Comparison of ENCODE assay signal across 8 mouse cellular contexts in the genomic region with DNA sequence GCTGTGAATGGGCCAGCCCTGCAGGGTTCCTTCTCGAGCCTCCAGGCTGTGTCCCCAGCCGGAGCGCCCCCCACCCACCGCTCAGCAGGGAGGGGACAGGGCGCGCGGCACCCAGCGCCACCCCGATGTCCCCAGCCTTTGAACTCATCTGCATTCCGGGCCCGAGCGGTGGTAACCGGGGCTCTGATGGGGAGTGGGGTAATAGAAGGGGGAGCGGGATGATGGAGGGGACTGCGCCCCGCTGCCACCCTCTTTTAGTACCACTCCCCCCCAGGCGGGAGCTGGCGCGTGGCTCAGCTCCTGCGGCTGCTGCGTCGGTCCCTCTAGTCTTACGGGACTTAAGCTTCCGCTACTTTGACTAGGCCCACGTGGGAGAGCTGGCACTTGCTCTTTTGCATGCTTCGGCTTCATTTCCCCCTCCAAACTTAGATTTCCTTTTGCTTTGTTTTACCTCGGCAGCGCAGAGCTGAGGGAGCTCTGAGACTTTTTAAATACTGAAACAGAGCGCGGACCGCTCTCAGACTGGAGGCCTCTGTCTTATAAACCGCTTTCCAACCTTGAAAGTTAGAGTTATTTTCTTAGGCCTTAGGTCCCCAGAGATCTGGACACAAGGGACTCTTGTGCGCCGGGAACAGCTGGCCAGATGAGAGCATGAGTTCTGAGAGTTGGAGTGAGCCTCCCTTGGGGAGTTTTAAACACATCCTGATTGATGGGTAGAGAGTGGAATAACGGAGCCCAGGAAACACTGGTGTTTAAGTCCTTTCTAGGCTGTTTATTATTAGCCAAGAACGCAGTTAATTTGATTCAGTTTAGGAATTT. TPM values are rescaled to one million over a fixed set of nuclear protein-coding genes. Genes with fewer than 3 reads are reported as not detected.
DNase-seq lines count a peak whose midpoint lies in the region; ATAC-seq and TF ChIP-seq lines count a peak whose summit lies in the region.

No protein-coding gene starts in this region.

- H3K9ac ChIP-seq in forebrain, postnatal 0 days: peak overlapping the region; percentile 76
- H3K9ac ChIP-seq in hindbrain, embryonic 13.5 days: peak overlapping the region; percentile 89
- H3K9ac ChIP-seq in limb, embryonic 12.5 days (replicated peaks): peak overlapping the region; percentile 83
- H3K9ac ChIP-seq in midbrain, embryonic 11.5 days (ENCODE audit: low read length): peak overlapping the region; percentile 90

- H3K4me3 ChIP-seq in layer of hippocampus, adult 2 months: peak overlapping the region; percentile 86
- peak overlapping the region; percentile 93 for H3K4me3 ChIP-seq in forebrain, postnatal 0 days (ENCODE audit: low read depth, low read length)
- H3K4me3 ChIP-seq in hindbrain, embryonic 13.5 days: peak overlapping the region; percentile 90
- H3K4me3 ChIP-seq in limb, embryonic 12.5 days (replicated peaks): peak overlapping the region; percentile 93
- H3K4me3 ChIP-seq in midbrain, embryonic 11.5 days (ENCODE audit: low read depth, low read length): peak overlapping the region; percentile 89

- H3K4me2 ChIP-seq in forebrain, postnatal 0 days (ENCODE audit: low read depth): peak overlapping the region; percentile 91
- H3K4me2 ChIP-seq in hindbrain, embryonic 13.5 days: peak overlapping the region; percentile 88
- peak overlapping the region; percentile 66 for H3K4me2 ChIP-seq in limb, embryonic 12.5 days
- H3K4me2 ChIP-seq in midbrain, embryonic 11.5 days: peak overlapping the region; percentile 78

- H3K27ac ChIP-seq in layer of hippocampus, adult 2 months: peak overlapping the region; percentile 89
- peak overlapping the region; percentile 59 for H3K27ac ChIP-seq in forebrain, postnatal 0 days (ENCODE audit: low read depth, low read length)
- H3K27ac ChIP-seq in hindbrain, embryonic 13.5 days: peak overlapping the region; percentile 74
- H3K27ac ChIP-seq in limb, embryonic 12.5 days: peak overlapping the region; percentile 90
- peak overlapping the region; percentile 57; the same call in 1 of the 2 replicates for H3K27ac ChIP-seq in midbrain, embryonic 11.5 days (ENCODE audit: low read depth, low read length)

- peak in 1 of 2 experiments; percentile 5 for DNase-seq in layer of hippocampus, adult 2 months (ENCODE audit: low spot score in 2 of 2)
- no peak for DNase-seq in layer of hippocampus, adult 9-10 months (ENCODE audit: low spot score)
- peak; percentile 21 for DNase-seq in adrenal gland, adult 8-10 months
- DNase-seq in forebrain, postnatal 0 days: peak; percentile 63
- peak; percentile 95 for DNase-seq in midbrain, embryonic 11.5 days (ENCODE audit: low spot score, missing footprints)
- DNase-seq in testis, postnatal 14 days (ENCODE audit: low spot score): peak; percentile 37

- peak; percentile 76 for ATAC-seq in forebrain, postnatal 0 days
- ATAC-seq in hindbrain, embryonic 13.5 days (ENCODE audit: low FRiP score): peak; percentile 86
- no peak; the same call in 1 of the 2 replicates for ATAC-seq in limb, embryonic 12.5 days (ENCODE audit: insufficient number of reproducible peaks, insufficient read depth, low FRiP score, low TSS enrichment, low read depth)
- no peak; the same call in none of the 2 replicates for ATAC-seq in midbrain, embryonic 11.5 days (ENCODE audit: low FRiP score)

- no peaks in the 10 kb centered on the region for H3K27me3 ChIP-seq in forebrain, postnatal 0 days (ENCODE audit: insufficient read depth, low read length)
- H3K27me3 ChIP-seq in hindbrain, embryonic 13.5 days: 0 out of 2 replicates have a peak, but pooled peaks cover 3% of the 10 kb centered on the region
- H3K27me3 ChIP-seq in limb, embryonic 12.5 days: no peaks in the 10 kb centered on the region
- H3K27me3 ChIP-seq in midbrain, embryonic 11.5 days (ENCODE audit: control insufficient read depth, insufficient read depth, low read length): no peaks in the 10 kb centered on the region

- 2% methylated on average over 36 of the region's 36 CpGs for WGBS in forebrain, postnatal 0 days
- WGBS in hindbrain, embryonic 13.5 days: under 1% methylated on average over 36 of the region's 36 CpGs
- WGBS in limb, embryonic 12.5 days: under 1% methylated on average over 36 of the region's 36 CpGs
- 1% methylated on average over 36 of the region's 36 CpGs for WGBS in midbrain, embryonic 11.5 days

- H3K36me3 ChIP-seq in forebrain, postnatal 0 days (ENCODE audit: insufficient read depth): no peaks in the 10 kb centered on the region
- no peaks in the 10 kb centered on the region for H3K36me3 ChIP-seq in hindbrain, embryonic 13.5 days
- no peaks in the 10 kb centered on the region for H3K36me3 ChIP-seq in limb, embryonic 12.5 days
- H3K36me3 ChIP-seq in midbrain, embryonic 11.5 days (ENCODE audit: control insufficient read depth, insufficient read depth, low read length): no peaks in the 10 kb centered on the region

- no peak for TF ChIP-seq CTCF in layer of hippocampus, adult 2 months (conservative IDR thresholded peaks at IDR 0.05)
- no peak for TF ChIP-seq CTCF in forebrain, postnatal 0 days (IDR thresholded peaks at IDR 0.05; ENCODE audit: low read depth)

- peaks cover 4% of the 10 kb centered on the region; the same call in 1 of the 2 replicates for H3K4me1 ChIP-seq in forebrain, postnatal 0 days (ENCODE audit: insufficient read depth)
- H3K4me1 ChIP-seq in hindbrain, embryonic 13.5 days (replicated peaks): peaks cover 26% of the 10 kb centered on the region
- peaks cover 23% of the 10 kb centered on the region; the same call in 1 of the 2 replicates for H3K4me1 ChIP-seq in limb, embryonic 12.5 days (replicated peaks)
- peaks cover 3% of the 10 kb centered on the region; the same call in 1 of the 2 replicates for H3K4me1 ChIP-seq in midbrain, embryonic 11.5 days (ENCODE audit: control insufficient read depth, insufficient read depth, low read length)

- no peaks in the 10 kb centered on the region for H3K9me3 ChIP-seq in forebrain, postnatal 0 days (ENCODE audit: low read length)
- H3K9me3 ChIP-seq in hindbrain, embryonic 13.5 days: no peaks in the 10 kb centered on the region
- H3K9me3 ChIP-seq in limb, embryonic 12.5 days: no peaks in the 10 kb centered on the region
- no peaks in the 10 kb centered on the region for H3K9me3 ChIP-seq in midbrain, embryonic 11.5 days (ENCODE audit: control insufficient read depth, low read length)

RNA-seq across cellular contexts. Expression of a gene that starts 0.8 kb away (rescaled TPM):
- total RNA-seq in layer of hippocampus, adult 2 months (2021): 10 to 100 TPM; 10.2 to 10.4 TPM
- total RNA-seq in adrenal gland, adult 8-10 months (2022): 10 to 100 TPM; 33.3 to 51.7 (median 42.4) TPM
- 8.1 and 10.9 TPM in 2 replicates for total RNA-seq in forebrain, postnatal 0 days (2014; rRNA removed)
- 17.0 and 18.0 TPM in 2 replicates for polyA plus RNA-seq in forebrain, postnatal 0 days (2015; fragmentation: Nextera tagmentation; extraction: Ambion mirVana)
- 25.9 and 27.1 TPM in 2 replicates for polyA plus RNA-seq in hindbrain, embryonic 13.5 days (2015; fragmentation: Nextera tagmentation; extraction: Ambion mirVana)
- polyA plus RNA-seq in limb, embryonic 12.5 days (2016; fragmentation: Nextera tagmentation; extraction: Ambion mirVana): 98.3 and 102 TPM in 2 replicates
- 91.1 and 96.1 TPM in 2 replicates for polyA plus RNA-seq in midbrain, embryonic 11.5 days (2014; fragmentation: Nextera tagmentation; extraction: Ambion mirVana)

Comparison
In these comparisons a context has a peak if more than half of its experiments do, and no peak if none do; other contexts are left out.
1. ATAC-seq: peak in forebrain, postnatal 0 days (single experiment) and hindbrain, embryonic 13.5 days (single experiment); none in limb, embryonic 12.5 days (single experiment) and midbrain, embryonic 11.5 days (single experiment).
2. Peak in every context shown above with its lines, with median percentiles within 50 percentile points of each other: H3K27ac ChIP-seq, H3K4me3 ChIP-seq, H3K4me2 ChIP-seq and H3K9ac ChIP-seq.